Mouse (Mus musculus) hindbrain, embryonic 13.5 days (tissue): ENCODE results near the gene Col27a1. TPM values are rescaled to one million over a fixed set of nuclear protein-coding genes. Genes with fewer than 3 reads are reported as not detected.

Source experiments
- ATAC-seq: fragments of 200-750 bp; cut with Nextera tagmentation; 2 replicates; pipeline ENCODE4 v1.8.0; 2017; ENCODE audit warnings: moderate TSS enrichment; ENCODE audit not compliant: low FRiP score
- H3K27ac ChIP-seq: fragments of 300-500 bp; sonication (generic); 2 replicates; pipeline ENCODE4 v1.5.1; 2015; ENCODE audit warnings: inconsistent platforms, mild to moderate bottlenecking, moderate library complexity
- H3K27me3 ChIP-seq: fragments of 300-500 bp; sonication (generic); 2 replicates; pipeline ENCODE4 v1.6.1; 2015; ENCODE audit warnings: mild to moderate bottlenecking, inconsistent platforms
- H3K36me3 ChIP-seq: fragments of 300-500 bp; sonication (generic); 2 replicates; pipeline ENCODE4 v1.6.1; 2015; ENCODE audit warnings: mild to moderate bottlenecking, inconsistent platforms
- H3K4me1 ChIP-seq: fragments of 300-500 bp; sonication (generic); replicated peaks from 2 replicates; pipeline ENCODE4 v1.6.1; 2015; ENCODE audit warnings: inconsistent platforms
- H3K4me2 ChIP-seq: fragments of 300-500 bp; sonication (generic); 2 replicates; pipeline ENCODE4 v1.6.1; 2015; ENCODE audit warnings: inconsistent platforms, mild to moderate bottlenecking, moderate library complexity
- H3K4me3 ChIP-seq: fragments of 300-500 bp; sonication (generic); 2 replicates; pipeline ENCODE4 v1.5.1; 2015; ENCODE audit warnings: mild to moderate bottlenecking, inconsistent platforms
- H3K9ac ChIP-seq: fragments of 300-500 bp; sonication (generic); 2 replicates; pipeline ENCODE4 v1.6.1; 2015; ENCODE audit warnings: mild to moderate bottlenecking, inconsistent platforms
- H3K9me3 ChIP-seq: fragments of 300-500 bp; sonication (generic); 2 replicates; pipeline ENCODE4 v1.6.1; 2016; ENCODE audit warnings: inconsistent platforms
- WGBS: fragments of 180-500 bp; shearing (Covaris S2); methylation state at CpG from one replicate; pipeline ENCODE4 v1.1.7; 2015; 5-methylcytosine and 5-hydroxymethylcytosine counted together
- polyA plus RNA-seq: library from polyadenylated mRNA; unstranded; fragments of >200 nt; fragmentation: Nextera tagmentation; extraction: Ambion mirVana; gene quantifications from 2 replicates; pipeline ENCODE4 v1.2.1, GENCODE M21; 2015

Col27a1 gene
- polyA plus RNA-seq, 1 experiment from 2014 or later, result 2.1 TPM

- no peaks in the 10 kb centered on the region for H3K9me3 ChIP-seq
- 0 out of 2 replicates have a peak, but pooled peaks cover 5% of the 10 kb centered on the region for H3K4me1 ChIP-seq
- no peaks in the 10 kb centered on the region for H3K36me3 ChIP-seq
- no peak overlapping the region for H3K4me2 ChIP-seq
- H3K9ac ChIP-seq, result no peak overlapping the region
- no peaks in the 10 kb centered on the region for H3K27me3 ChIP-seq
- no peak overlapping the region for H3K4me3 ChIP-seq
- no peak for ATAC-seq
- 93% methylated on average over 1 of the region's 1 CpGs for WGBS
- H3K27ac ChIP-seq, result no peak overlapping the region
These were observed 53.8 kb downstream of the Col27a1 start for GRCm38 (mm10) chr4:63267586-63267985.

- no peaks in the 10 kb centered on the region for H3K36me3 ChIP-seq
- no peak overlapping the region for H3K27ac ChIP-seq
- WGBS, result 78% methylated on average over 4 of the region's 4 CpGs
- no peaks in the 10 kb centered on the region for H3K27me3 ChIP-seq
- no peaks in the 10 kb centered on the region for H3K9me3 ChIP-seq
- H3K4me3 ChIP-seq, result no peak overlapping the region
- H3K9ac ChIP-seq, result no peak overlapping the region
- H3K4me2 ChIP-seq, result no peak overlapping the region
- ATAC-seq, result no peak
- H3K4me1 ChIP-seq, result no peaks in the 10 kb centered on the region
These were observed 55.0 kb downstream of the Col27a1 start for GRCm38 (mm10) chr4:63268777-63269176.

DNA sequence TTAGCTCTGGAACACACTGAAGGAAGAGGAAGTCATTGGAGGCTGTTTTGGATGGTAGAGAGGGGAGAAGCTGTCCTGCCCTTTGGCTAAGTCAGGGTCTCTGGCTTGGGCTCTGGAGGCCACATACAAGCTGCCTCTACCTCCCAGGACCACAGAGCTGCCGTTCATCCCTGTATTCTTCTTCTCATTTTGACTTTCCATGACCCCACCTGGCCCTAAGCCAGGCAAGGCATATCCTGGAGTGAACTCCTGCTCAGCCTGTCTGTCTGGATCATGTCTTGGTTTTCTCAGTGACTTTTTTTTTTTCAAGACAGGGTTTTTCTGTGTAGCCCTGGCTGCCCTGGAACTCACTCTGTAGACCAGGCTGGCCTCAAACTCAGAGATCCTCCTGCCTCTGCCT, 60.7 kb downstream of the Col27a1 start:
- WGBS, result 50% methylated on average over 1 of the region's 1 CpGs
- no peak overlapping the region for H3K4me3 ChIP-seq
- H3K27ac ChIP-seq, result no peak overlapping the region

DNA sequence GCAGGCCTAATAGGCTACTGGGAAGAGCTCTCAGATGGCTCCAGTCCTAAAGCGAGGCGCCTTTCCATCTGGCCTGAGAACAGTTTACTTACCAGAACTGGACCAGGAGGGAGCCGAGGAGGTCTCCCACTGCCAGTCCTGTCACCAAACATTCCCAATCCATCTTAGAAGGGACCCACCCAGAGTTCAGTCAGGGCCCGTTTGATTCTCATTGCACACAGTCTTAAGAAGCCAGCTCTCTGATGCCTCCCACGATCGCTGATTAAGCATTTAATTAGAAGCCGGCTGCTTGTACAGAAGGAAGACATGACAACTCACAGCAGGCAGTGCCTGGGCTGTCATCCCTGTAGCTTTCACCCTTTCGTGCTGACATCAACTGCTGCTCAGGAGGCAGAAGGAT, 61.4 kb downstream of the Col27a1 start:
- peaks cover 10% of the 10 kb centered on the region for H3K4me1 ChIP-seq
- no peak overlapping the region for H3K4me2 ChIP-seq
- H3K27me3 ChIP-seq, result no peaks in the 10 kb centered on the region
- no peak overlapping the region for H3K4me3 ChIP-seq
- no peak overlapping the region for H3K9ac ChIP-seq
- WGBS, result 50% methylated on average over 8 of the region's 8 CpGs
- ATAC-seq, result no peak
- H3K27ac ChIP-seq, result no peak overlapping the region
- no peaks in the 10 kb centered on the region for H3K9me3 ChIP-seq
- no peaks in the 10 kb centered on the region for H3K36me3 ChIP-seq

More for the DNA sequence above, 60.7 kb downstream of the Col27a1 start:
- no peaks in the 10 kb centered on the region for H3K27me3 ChIP-seq
- H3K4me1 ChIP-seq, result peaks cover 10% of the 10 kb centered on the region
- H3K4me2 ChIP-seq, result no peak overlapping the region
- H3K9me3 ChIP-seq, result no peaks in the 10 kb centered on the region
- H3K9ac ChIP-seq, result no peak overlapping the region
- ATAC-seq, result no peak
- no peaks in the 10 kb centered on the region for H3K36me3 ChIP-seq

- WGBS, result 82% methylated on average over 1 of the region's 1 CpGs
- Histone ChIP-seq H3K4me1 (peaks cover 10% of the 10 kb centered on the region), H3K4me3 (no peak overlapping the region), H3K27ac (no peak overlapping the region), H3K36me3 (no peaks in the 10 kb centered on the region), H3K4me2 (no peak overlapping the region), H3K27me3 (no peaks in the 10 kb centered on the region), H3K9ac (no peak overlapping the region), H3K9me3 (no peaks in the 10 kb centered on the region)
- ATAC-seq, result no peak
These were observed 62.8 kb downstream of the Col27a1 start for GRCm38 (mm10) chr4:63276571-63276970.

DNA sequence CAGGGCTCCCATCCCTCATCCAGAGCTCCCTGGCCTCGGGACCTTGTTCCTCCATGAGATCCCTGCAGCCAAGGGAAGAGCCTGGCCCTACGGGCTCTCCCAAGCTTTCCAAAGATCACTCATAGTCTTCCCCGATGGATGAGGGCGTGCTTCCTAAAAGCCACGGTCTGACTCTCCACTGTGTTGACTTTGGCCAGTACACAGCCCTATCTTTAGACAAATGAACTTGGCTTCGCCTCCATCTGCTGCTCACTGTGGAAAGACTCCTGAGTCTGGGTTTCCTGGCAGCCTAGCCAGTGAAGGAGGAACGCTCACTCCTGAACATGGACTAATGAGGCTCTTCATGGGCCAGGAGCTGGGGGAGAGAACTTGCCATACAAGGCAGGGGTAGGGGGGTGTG, 65.0 kb downstream of the Col27a1 start:
- no peak for ATAC-seq
- H3K4me1 ChIP-seq, result peaks cover 10% of the 10 kb centered on the region
- no peak overlapping the region for H3K4me3 ChIP-seq
- H3K27ac ChIP-seq, result no peak overlapping the region
- H3K36me3 ChIP-seq, result no peaks in the 10 kb centered on the region
- H3K9ac ChIP-seq, result no peak overlapping the region
- no peak overlapping the region for H3K4me2 ChIP-seq
- no peaks in the 10 kb centered on the region for H3K9me3 ChIP-seq
- H3K27me3 ChIP-seq, result no peaks in the 10 kb centered on the region
- 81% methylated on average over 7 of the region's 7 CpGs for WGBS

DNA sequence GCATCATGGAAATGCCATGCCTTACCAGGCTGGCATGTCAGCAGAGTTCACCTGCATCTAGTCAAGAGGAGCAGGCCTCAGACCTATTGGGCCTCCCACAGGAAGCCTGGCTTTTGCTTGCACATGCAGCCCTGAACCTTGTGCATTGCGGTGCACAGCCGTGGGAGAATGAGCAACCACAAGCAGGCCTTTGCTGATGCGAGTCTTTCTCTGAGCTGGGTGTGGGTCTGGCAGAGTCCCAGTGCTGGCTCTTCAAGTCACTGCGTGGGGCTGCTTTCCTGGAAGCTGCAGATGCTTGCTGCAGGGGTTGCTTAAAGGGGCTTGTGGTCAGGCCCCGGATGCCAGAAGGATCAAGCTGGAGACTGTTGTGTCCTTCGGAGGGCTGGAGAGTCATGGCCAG, 67.9 kb downstream of the Col27a1 start:
- Histone ChIP-seq H3K4me3 (no peak overlapping the region), H3K36me3 (no peaks in the 10 kb centered on the region), H3K4me1 (no peaks in the 10 kb centered on the region), H3K27me3 (no peaks in the 10 kb centered on the region), H3K4me2 (no peak overlapping the region), H3K9me3 (no peaks in the 10 kb centered on the region), H3K27ac (no peak overlapping the region), H3K9ac (no peak overlapping the region)
- 87% methylated on average over 6 of the region's 6 CpGs for WGBS
- no peak for ATAC-seq

GRCm38 (mm10) chr4:63283319-63283718, 69.5 kb downstream of the Col27a1 start:
- no peaks in the 10 kb centered on the region for H3K4me1 ChIP-seq
- no peak for ATAC-seq
- WGBS, result 91% methylated on average over 5 of the region's 5 CpGs
- no peaks in the 10 kb centered on the region for H3K9me3 ChIP-seq
- H3K9ac ChIP-seq, result no peak overlapping the region
- no peak overlapping the region for H3K27ac ChIP-seq
- no peak overlapping the region for H3K4me2 ChIP-seq
- no peak overlapping the region for H3K4me3 ChIP-seq
- H3K36me3 ChIP-seq, result no peaks in the 10 kb centered on the region
- H3K27me3 ChIP-seq, result no peaks in the 10 kb centered on the region

- H3K9ac ChIP-seq, result no peak overlapping the region
- 84% methylated on average over 4 of the region's 4 CpGs for WGBS
- H3K9me3 ChIP-seq, result no peaks in the 10 kb centered on the region
- H3K4me2 ChIP-seq, result no peak overlapping the region
- no peak for ATAC-seq
- peaks cover 13% of the 10 kb centered on the region for H3K4me1 ChIP-seq
- no peaks in the 10 kb centered on the region for H3K27me3 ChIP-seq
- H3K27ac ChIP-seq, result no peak overlapping the region
- H3K36me3 ChIP-seq, result no peaks in the 10 kb centered on the region
- no peak overlapping the region for H3K4me3 ChIP-seq
These were observed 72.2 kb downstream of the Col27a1 start for GRCm38 (mm10) chr4:63286034-63286433.

- Histone ChIP-seq H3K4me2 (no peak overlapping the region), H3K4me1 (peaks cover 22% of the 10 kb centered on the region), H3K36me3 (no peaks in the 10 kb centered on the region), H3K9me3 (no peaks in the 10 kb centered on the region), H3K4me3 (no peak overlapping the region), H3K27ac (no peak overlapping the region), H3K9ac (no peak overlapping the region), H3K27me3 (no peaks in the 10 kb centered on the region)
- ATAC-seq, result no peak
- 88% methylated on average over 5 of the region's 5 CpGs for WGBS
These were observed 74.7 kb downstream of the Col27a1 start for GRCm38 (mm10) chr4:63288497-63288896.

DNA sequence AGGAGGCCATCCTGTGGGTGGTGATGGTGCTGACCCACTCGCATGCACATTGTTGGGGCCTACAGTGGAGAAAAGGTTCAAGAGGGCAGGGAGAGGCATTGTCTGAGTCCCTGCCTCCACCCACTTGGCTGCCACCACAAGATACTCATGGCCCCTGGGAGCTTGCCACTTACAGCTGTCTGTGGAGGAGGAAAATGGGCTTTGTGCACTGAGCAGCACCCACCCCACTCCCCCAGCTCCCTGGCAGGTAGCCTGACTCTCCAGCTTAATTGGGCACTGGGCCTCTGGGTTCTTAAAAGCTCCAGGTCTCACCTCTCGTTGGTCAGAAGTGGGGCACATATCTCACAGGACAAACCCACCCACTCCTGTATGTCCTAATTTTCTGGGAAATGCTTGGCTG, 76.3 kb downstream of the Col27a1 start:
- Histone ChIP-seq H3K9ac (no peak overlapping the region), H3K9me3 (no peaks in the 10 kb centered on the region), H3K27ac (peak overlapping the region; percentile 64; the same call in 1 of the 2 replicates), H3K36me3 (no peaks in the 10 kb centered on the region), H3K4me1 (peaks cover 22% of the 10 kb centered on the region), H3K4me2 (no peak overlapping the region), H3K4me3 (no peak overlapping the region), H3K27me3 (no peaks in the 10 kb centered on the region)
- no peak for ATAC-seq
- WGBS, result 84% methylated on average over 2 of the region's 2 CpGs

DNA sequence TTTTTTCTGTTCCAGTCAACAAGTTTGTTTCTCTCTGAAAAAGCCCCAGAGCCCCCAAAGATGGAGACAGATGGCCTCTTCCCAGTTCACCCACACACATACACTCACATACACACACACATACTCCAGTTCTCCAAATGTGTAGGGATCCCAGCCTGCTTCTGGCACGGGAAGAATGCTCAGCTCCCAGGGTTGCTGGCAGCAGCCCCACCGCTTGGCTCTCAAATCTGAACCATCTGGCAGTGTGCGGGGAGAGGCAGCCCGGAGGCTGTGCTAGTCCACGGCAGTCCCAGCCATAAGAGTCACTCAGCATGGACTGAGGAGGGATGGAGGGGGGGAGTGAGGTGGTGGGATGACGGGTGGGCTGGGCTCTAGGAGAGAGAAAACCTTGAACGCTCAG, 77.3 kb downstream of the Col27a1 start:
- Histone ChIP-seq H3K9ac (no peak overlapping the region), H3K36me3 (no peaks in the 10 kb centered on the region), H3K4me1 (peaks cover 22% of the 10 kb centered on the region), H3K27me3 (no peaks in the 10 kb centered on the region), H3K9me3 (no peaks in the 10 kb centered on the region), H3K27ac (peak overlapping the region; percentile 64), H3K4me3 (no peak overlapping the region), H3K4me2 (no peak overlapping the region)
- peak; percentile 91 for ATAC-seq
- WGBS, result 56% methylated on average over 7 of the region's 7 CpGs

DNA sequence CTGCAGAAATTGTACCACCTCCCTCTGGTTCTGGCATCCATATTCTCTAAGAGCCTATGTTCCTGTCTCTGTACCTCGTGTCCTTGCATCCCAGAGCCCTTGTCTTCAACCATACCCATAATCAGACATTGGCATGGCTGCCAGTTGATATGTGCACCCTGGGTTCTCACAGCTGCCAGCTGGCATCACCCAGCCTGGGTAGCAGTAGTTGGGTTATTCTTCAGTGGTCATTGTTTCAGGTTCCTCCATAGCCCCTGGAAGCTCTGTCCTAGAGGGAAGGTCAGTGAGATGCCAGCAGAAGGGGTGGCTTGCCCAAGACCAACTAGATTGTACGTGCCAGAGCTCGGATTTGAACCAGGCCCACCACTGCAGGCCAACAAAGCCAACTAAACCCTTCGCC, 77.9 kb downstream of the Col27a1 start:
- Histone ChIP-seq H3K27ac (peak overlapping the region; percentile 64), H3K4me1 (peaks cover 22% of the 10 kb centered on the region), H3K36me3 (no peaks in the 10 kb centered on the region), H3K4me2 (no peak overlapping the region), H3K9me3 (no peaks in the 10 kb centered on the region), H3K4me3 (no peak overlapping the region), H3K27me3 (no peaks in the 10 kb centered on the region), H3K9ac (no peak overlapping the region)
- no peak; the same call in 1 of the 2 replicates for ATAC-seq
- WGBS, result 90% methylated on average over 4 of the region's 4 CpGs
